Mouse (Mus musculus) frontal cortex, postnatal 14 days (tissue): ENCODE measurements around the gene Ndufs8.
"Not testable (repeated sequence)": the region's sequence is repeated elsewhere in the genome, so short reads cannot be mapped to it uniquely, and the experiment has no call there.

Experiments
- DNase-seq, 2 experiments: peaks; one replicate each; pipeline ENCODE4 v3.0.0; 2022; ENCODE audit warnings: low spot score in 2 of 2

Gene Ndufs8

GRCm38 (mm10) chr19:3912337-3913204 lies at the start of gene Ndufs8:
Gene Ndufs8 (minus strand): TSS chr19:3912774.
- DNase-seq, result peak; percentile 88 to 96

DNA sequence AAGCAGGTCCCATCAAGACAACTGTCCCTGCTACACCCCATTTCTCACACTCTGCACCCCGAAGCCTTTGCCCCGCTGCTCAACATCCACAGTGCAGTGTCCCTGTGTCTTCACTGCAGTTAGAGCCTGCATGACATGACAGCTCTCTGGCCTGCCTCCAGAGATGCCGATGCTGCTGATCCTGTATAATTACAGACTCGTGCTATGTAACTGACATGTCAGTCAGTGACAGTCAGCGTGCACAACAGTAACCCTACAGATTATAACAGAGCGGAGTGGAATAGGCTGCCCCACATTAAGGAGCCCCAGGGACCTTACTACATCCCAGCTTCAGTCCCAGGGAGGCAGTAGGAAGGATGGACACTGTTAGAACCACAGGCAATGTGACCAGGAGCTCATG lies 49.2 kb upstream of the Ndufs8 start:
- DNase-seq, result not testable (repeated sequence)

DNA sequence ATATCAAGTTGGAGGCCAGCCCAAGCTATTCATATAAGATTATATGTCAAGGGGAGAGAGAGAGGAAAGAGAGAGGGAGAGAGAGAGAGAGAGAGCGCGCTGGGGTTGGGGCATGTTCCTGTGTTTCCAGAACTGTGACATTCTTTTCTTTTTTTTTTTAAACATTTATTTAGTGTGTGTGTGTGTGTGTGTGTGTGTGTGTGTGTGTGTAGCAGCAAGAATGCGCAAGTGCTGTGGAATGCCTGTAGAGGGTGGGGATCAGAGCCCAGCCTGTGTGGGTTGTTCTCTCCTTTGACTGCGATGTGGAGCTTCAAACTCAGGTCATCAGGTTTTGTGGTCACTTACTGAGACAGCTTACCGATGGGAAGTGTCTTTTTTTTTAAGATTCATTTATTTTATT lies 47.6 kb upstream of the Ndufs8 start:
- DNase-seq, result no peak

GRCm38 (mm10) chr19:3959030-3959429 lies 46.5 kb upstream of the Ndufs8 start:
- DNase-seq, result no peak

DNA sequence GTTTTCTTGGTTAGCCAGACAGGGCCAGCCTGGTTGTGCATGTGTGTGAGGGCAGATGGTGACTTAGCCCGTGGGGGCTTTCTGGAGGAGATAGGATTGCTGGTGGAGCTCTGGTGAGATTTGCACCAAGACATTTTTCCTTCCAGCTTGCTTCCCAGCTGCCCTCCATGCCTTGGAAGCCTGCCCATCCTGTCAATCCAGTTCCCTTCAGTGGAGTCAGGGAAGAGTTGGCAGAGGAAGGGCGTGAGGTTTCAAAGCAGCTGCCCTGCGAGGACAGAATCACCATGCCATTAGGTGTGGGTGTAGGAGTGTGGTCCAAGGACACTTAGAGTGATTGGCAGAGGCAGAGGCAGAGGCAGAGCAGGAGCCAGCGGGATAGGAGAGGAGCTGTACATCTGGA lies 45.9 kb upstream of the Ndufs8 start, which contains the start of gene Aldh3b3:
Aldh3b3 (plus strand) TSS at position 176 of the 400 bp plus-strand sequence.
- DNase-seq, result no peak

GRCm38 (mm10) chr19:3957296-3958036 lies 44.9 kb upstream of the Ndufs8 start:
- DNase-seq, result not testable (repeated sequence)

- no peak for DNase-seq
Measured at GRCm38 (mm10) chr19:3955804-3956203, 43.2 kb upstream of the Ndufs8 start.

- DNase-seq, result no peak
Measured at GRCm38 (mm10) chr19:3955033-3955432, 42.5 kb upstream of the Ndufs8 start.

GRCm38 (mm10) chr19:3952099-3952498 lies 39.5 kb upstream of the Ndufs8 start:
- no peak for DNase-seq

GRCm38 (mm10) chr19:3951461-3951860 lies 38.9 kb upstream of the Ndufs8 start:
- DNase-seq, result no peak

GRCm38 (mm10) chr19:3950331-3950730 lies 37.8 kb upstream of the Ndufs8 start:
- DNase-seq, result no peak

GRCm38 (mm10) chr19:3948546-3948945 lies 36.0 kb upstream of the Ndufs8 start:
- no peak for DNase-seq

- DNase-seq, result no peak
Measured at GRCm38 (mm10) chr19:3947813-3948212, 35.2 kb upstream of the Ndufs8 start.

- DNase-seq, result peak; percentile 41 to 74
Measured at GRCm38 (mm10) chr19:3946715-3947114, 34.1 kb upstream of the Ndufs8 start.

- DNase-seq, result no peak
Measured at GRCm38 (mm10) chr19:3945872-3946564, 33.4 kb upstream of the Ndufs8 start.

GRCm38 (mm10) chr19:3942986-3943735 lies 30.6 kb upstream of the Ndufs8 start:
- DNase-seq, result no peak

DNA sequence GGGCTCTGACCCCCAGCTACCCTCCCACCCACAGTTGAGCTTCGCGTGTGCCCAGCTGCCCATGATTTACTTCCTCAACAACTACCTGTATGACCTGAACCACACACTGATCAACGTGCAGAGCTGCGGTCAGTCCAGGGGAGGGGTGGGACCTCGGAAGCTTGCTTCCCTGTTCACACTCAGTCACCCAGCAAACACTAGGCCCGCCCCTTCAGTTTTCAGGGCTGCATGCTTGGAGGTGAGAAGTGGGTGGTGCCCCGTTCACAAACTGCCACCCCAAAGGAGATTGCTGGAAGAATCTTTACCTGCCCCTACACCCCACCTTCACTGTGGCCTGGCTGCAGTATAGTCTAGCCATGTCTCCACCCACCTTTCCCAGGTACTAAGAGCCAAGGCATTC lies 29.7 kb upstream of the Ndufs8 start:
- no peak for DNase-seq

DNA sequence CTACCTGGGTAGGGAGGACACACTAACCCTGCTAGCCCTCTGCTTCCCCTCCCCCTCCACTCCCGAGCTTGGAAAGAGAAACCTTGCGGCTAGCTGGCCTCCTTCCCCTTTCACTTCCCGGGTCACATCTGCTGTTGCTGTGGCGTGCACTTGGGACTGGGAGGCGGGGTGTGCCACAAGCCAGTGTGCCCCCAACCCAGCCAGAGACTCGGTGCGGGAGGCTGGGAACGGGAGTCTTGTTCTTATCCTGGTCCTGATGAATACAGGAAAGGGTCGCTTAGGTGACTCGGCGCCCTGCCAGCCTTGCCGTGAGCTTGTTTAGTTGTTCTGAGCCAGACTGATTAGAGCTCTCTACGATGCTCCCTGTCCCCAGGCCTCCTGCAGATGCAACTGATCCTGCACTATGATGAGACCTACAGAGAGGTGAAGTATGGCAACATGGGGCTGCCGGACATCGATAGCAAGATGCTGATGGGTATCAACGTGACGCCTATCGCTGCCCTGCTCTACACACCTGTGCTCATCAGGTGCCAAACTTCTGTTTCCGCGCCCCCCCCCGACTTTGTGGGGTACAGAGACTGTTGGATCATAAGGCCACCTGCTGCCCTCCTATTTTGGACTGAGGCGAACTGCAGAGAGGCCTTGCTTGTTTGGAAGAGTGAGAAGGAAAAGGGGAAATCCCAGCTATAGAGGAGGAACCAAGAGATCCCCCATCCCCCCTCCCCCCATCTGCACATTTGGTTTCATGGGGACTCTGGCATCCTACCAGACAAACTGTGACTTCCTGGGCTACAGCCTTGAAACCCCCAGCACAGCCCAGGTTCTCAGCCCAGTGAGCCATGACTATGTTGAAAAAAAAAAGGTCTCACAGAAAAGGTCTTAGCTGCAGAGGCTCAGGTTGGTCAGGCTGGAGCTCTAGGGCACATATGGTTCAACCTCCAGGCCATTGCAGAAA lies 23.6 kb upstream of the Ndufs8 start:
- DNase-seq, result no peak

- DNase-seq, result no peak
Measured at GRCm38 (mm10) chr19:3935032-3935895, 22.7 kb upstream of the Ndufs8 start, which contains the start of gene Unc93b1. Gene Unc93b1 (plus strand): TSS chr19:3935186.
